Mouse (Mus musculus) bone marrow macrophage, adult 2 months (primary cell): ENCODE measurements around the gene Zscan10.
A peak's percentile ranks its signal among the peaks of the same experiment; 100 is the strongest.

Source experiments
- CTCF ChIP-seq: IDR thresholded peaks from 2 replicates; pipeline ENCODE4 v1.5.1; 2012; ENCODE audit warnings: low read depth, mild to moderate bottlenecking, low read length, moderate library complexity
- POLR2A ChIP-seq: IDR thresholded peaks from 2 replicates; pipeline ENCODE4 v1.6.1; 2012; ENCODE audit warnings: mild to moderate bottlenecking, low read depth, low read length, borderline replicate concordance

DNA sequence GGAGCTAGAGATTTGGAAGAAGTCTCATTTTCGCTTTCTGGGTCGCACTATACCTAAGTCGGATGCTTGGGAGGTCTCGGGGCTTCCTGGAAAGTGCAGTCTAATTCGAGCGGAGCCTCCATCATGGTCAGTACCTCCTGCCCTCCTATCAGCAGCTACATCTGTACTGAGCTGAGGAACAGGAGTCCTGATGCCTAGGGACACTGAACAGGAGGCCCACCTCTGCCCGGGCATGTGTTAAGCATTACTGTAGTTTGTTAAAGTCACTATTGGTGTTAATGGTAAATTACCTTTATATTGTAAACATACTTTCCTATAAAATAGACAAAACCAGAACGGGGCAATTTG, 36.3 kb upstream of the Zscan10 start:
- TF ChIP-seq CTCF: 0 out of 2 replicates have a peak, but pooled peaks have one; percentile 6
- no peak for TF ChIP-seq POLR2A
